Mouse (Mus musculus): Measurements from ENCODE around the gene P2ry6. TPM values are rescaled to one million over a fixed set of nuclear protein-coding genes. Genes with fewer than 3 reads are reported as not detected.

Gene P2ry6
- total RNA-seq (2021): 1 to 10 TPM; 4.4 TPM

- intact Hi-C loops (cut with DNase I): no loop called here
- DNase-seq (ENCODE audit: low spot score): no peak
Observed at GRCm38 (mm10) chr7:100974135-100974903, at the start of gene P2ry6. Gene P2ry6 (minus strand): TSS chr7:100974649.

GRCm38 (mm10) chr7:101017492-101017891 lies 43.0 kb upstream of the P2ry6 start:
- no peak for DNase-seq (ENCODE audit: low spot score)
- intact Hi-C loops (cut with DNase I): no loop called here

GRCm38 (mm10) chr7:101017021-101017461 lies 42.6 kb upstream of the P2ry6 start:
- intact Hi-C loops (cut with DNase I): no loop called here
- DNase-seq (ENCODE audit: low spot score): no peak

GRCm38 (mm10) chr7:101014985-101015384 lies 40.5 kb upstream of the P2ry6 start:
- intact Hi-C loops (cut with DNase I): no loop called here

GRCm38 (mm10) chr7:101014041-101014440 lies 39.6 kb upstream of the P2ry6 start:
- intact Hi-C loops (cut with DNase I): no loop called here
- no peak for DNase-seq (ENCODE audit: low spot score)

More at GRCm38 (mm10) chr7:101014985-101015384, 40.5 kb upstream of the P2ry6 start:
- no peak for DNase-seq (ENCODE audit: low spot score)

- intact Hi-C loops (cut with DNase I): no loop called here
- DNase-seq (ENCODE audit: low spot score): no peak
Observed at GRCm38 (mm10) chr7:101012541-101012940, 38.1 kb upstream of the P2ry6 start, which contains the start of gene P2ry2. Gene P2ry2 (minus strand): TSS chr7:101012866.

- intact Hi-C loops (cut with DNase I): loop anchor here (2.0 kb wide), 2 partner anchors 21 to 37 kb away; no protein-coding TSS in a partner anchor
- DNase-seq (ENCODE audit: low spot score): peak; percentile 87
Observed at GRCm38 (mm10) chr7:101011681-101012367, 37.4 kb upstream of the P2ry6 start.

- intact Hi-C loops (cut with DNase I): loop anchor here (2.0 kb wide), 2 partner anchors 20 to 38 kb away; no protein-coding TSS in a partner anchor
- no peak for DNase-seq (ENCODE audit: low spot score)
Observed at GRCm38 (mm10) chr7:101010741-101011140, 36.3 kb upstream of the P2ry6 start.

- intact Hi-C loops (cut with DNase I): no loop called here
- no peak for DNase-seq (ENCODE audit: low spot score)
Observed at GRCm38 (mm10) chr7:101006201-101006600, 31.8 kb upstream of the P2ry6 start.

GRCm38 (mm10) chr7:101005119-101005518 lies 30.7 kb upstream of the P2ry6 start:
- no peak for DNase-seq (ENCODE audit: low spot score)
- intact Hi-C loops (cut with DNase I): no loop called here

GRCm38 (mm10) chr7:101003442-101004326 lies 29.2 kb upstream of the P2ry6 start:
- intact Hi-C loops (cut with DNase I): no loop called here
- no peak for DNase-seq (ENCODE audit: low spot score)

GRCm38 (mm10) chr7:101002274-101002673 lies 27.8 kb upstream of the P2ry6 start:
- peak; percentile 62 for DNase-seq (ENCODE audit: low spot score)
- intact Hi-C loops (cut with DNase I): no loop called here

GRCm38 (mm10) chr7:100999623-101000022 lies 25.2 kb upstream of the P2ry6 start:
- intact Hi-C loops (cut with DNase I): no loop called here

GRCm38 (mm10) chr7:100998578-100998960 lies 24.1 kb upstream of the P2ry6 start:
- no peak for DNase-seq (ENCODE audit: low spot score)
- intact Hi-C loops (cut with DNase I): no loop called here

More at GRCm38 (mm10) chr7:100999623-101000022, 25.2 kb upstream of the P2ry6 start:
- DNase-seq (ENCODE audit: low spot score): no peak

- intact Hi-C loops (cut with DNase I): no loop called here
- DNase-seq (ENCODE audit: low spot score): no peak
Observed at GRCm38 (mm10) chr7:100997951-100998577, 23.6 kb upstream of the P2ry6 start.

- intact Hi-C loops (cut with DNase I): no loop called here
- DNase-seq (ENCODE audit: low spot score): no peak
Observed at GRCm38 (mm10) chr7:100997215-100997614, 22.8 kb upstream of the P2ry6 start.

GRCm38 (mm10) chr7:100995951-100996350 lies 21.5 kb upstream of the P2ry6 start:
- intact Hi-C loops (cut with DNase I): no loop called here
- no peak for DNase-seq (ENCODE audit: low spot score)

- DNase-seq (ENCODE audit: low spot score): no peak
- intact Hi-C loops (cut with DNase I): no loop called here
Observed at GRCm38 (mm10) chr7:100995260-100995864, 20.9 kb upstream of the P2ry6 start.

- intact Hi-C loops (cut with DNase I): no loop called here
- DNase-seq (ENCODE audit: low spot score): peak; percentile 84
Observed at GRCm38 (mm10) chr7:100993166-100993565, 18.7 kb upstream of the P2ry6 start.

All from heart, postnatal 25 days (tissue).